Mouse (Mus musculus) brown adipose tissue, adult 24 weeks (tissue): Measurements from ENCODE around the gene Fam120c. TPM values are rescaled to one million over a fixed set of nuclear protein-coding genes. Genes with fewer than 3 reads are reported as not detected.
A peak's percentile ranks its signal among the peaks of the same experiment; 100 is the strongest.
"Not testable (repeated sequence)": the region's sequence is repeated elsewhere in the genome, so short reads cannot be mapped to it uniquely, and the experiment has no call there.

Experiments used
- H3K27ac ChIP-seq: fragments of 200-500 bp; replicated peaks from 2 replicates; pipeline ENCODE4 v1.5.1; 2012; ENCODE audit warnings: low read depth, mild to moderate bottlenecking, low read length
- H3K4me1 ChIP-seq: fragments of 200-500 bp; 2 replicates; pipeline ENCODE4 v1.6.1; 2012; ENCODE audit warnings: low read length, mixed read lengths; ENCODE audit not compliant: control insufficient read depth, insufficient read depth, insufficient read length
- H3K4me3 ChIP-seq: fragments of 200-500 bp; 2 replicates; pipeline ENCODE4 v1.5.1; 2012; ENCODE audit warnings: low read depth, mild to moderate bottlenecking, low read length, moderate library complexity; ENCODE audit not compliant: insufficient read depth
- polyA plus RNA-seq: library from polyadenylated mRNA; stranded (reverse); fragments of >200 nt; gene quantifications from 2 replicates; pipeline ENCODE4 v1.2.4, GENCODE M21; 2012; ENCODE audit not compliant: missing spikeins, insufficient read depth, insufficient read length

Fam120c gene
- polyA plus RNA-seq: 3.3 and 5.4 TPM in 2 replicates

DNA sequence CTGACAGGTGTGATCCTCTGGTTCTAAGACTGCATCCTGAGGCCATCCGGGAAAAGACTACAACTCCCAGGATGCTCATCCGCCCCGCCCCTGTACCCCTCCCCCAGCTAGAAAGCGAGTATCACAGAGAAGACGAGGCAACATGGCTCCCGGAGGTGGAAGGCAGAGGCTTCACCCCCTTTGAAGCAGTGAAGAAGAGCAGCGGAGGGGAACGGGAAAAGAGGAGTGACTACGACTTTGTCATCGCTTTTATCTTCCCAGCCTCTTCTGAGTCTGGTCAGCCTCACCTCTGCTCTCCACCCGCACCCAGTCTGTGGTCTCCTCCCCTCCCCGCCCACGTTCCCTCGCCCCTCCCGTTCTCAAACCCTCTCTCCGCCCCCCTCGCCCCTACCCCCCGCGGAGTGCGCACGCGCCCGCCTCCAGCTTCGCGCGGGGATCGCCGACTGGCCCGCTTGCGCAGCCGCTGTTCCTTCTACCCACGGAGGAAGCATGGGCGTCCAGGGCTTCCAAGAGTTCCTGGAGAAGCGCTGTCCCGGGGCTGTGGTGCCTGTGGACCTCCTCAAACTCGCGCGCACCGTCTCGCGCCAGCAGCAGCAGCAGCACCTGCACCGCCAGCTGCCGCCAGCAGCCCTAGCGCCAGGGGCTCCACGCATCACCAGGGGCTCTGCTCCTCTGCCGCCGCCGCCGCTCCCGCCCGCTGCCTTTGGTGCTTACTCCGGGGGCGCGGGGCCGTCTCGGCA, at the start of gene Fam120c:
TSS of gene Fam120c (plus strand) at position 415 of the 740 bp plus-strand sequence.
- H3K27ac ChIP-seq: peak within 1 kb of the TSS; percentile 98
- peak within 1 kb of the TSS; percentile 98 for H3K4me3 ChIP-seq
- no peaks in the 10 kb centered on the region for H3K4me1 ChIP-seq

- H3K27ac ChIP-seq: no peak overlapping the region
- H3K4me1 ChIP-seq: no peaks in the 10 kb centered on the region
- H3K4me3 ChIP-seq: no peak overlapping the region
Measured at GRCm38 (mm10) chrX:151298329-151298728, 45.6 kb upstream of the Fam120c start.

- Histone ChIP-seq H3K27ac (no peak overlapping the region), H3K4me3 (no peak overlapping the region), H3K4me1 (no peaks in the 10 kb centered on the region)
Measured at GRCm38 (mm10) chrX:151313732-151314131, 30.2 kb upstream of the Fam120c start.

DNA sequence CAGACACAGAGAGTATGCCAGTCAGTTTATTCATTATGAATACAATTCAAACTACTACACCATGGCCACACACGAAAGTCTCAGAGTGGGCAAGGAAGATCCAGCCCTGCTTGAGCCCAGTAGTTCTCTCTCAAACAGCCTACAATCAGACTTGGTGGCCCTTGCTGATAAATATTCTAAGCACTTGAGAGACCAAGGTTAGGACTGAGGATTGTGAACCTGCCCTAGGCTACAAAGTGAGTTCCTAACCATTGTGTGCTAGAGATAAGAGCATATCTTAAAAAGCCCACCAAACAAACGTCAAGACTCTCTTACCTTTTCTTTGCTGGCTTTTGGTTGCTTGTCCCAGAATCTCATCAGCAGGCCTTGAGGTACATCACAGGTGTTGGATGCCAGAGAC, 10.4 kb upstream of the Fam120c start:
- no peak overlapping the region for H3K27ac ChIP-seq
- H3K4me1 ChIP-seq: no peaks in the 10 kb centered on the region
- no peak overlapping the region for H3K4me3 ChIP-seq

GRCm38 (mm10) chrX:151337804-151338203, 6.2 kb upstream of the Fam120c start:
- H3K4me3 ChIP-seq: no peak overlapping the region
- no peak overlapping the region for H3K27ac ChIP-seq
- H3K4me1 ChIP-seq: no peaks in the 10 kb centered on the region

GRCm38 (mm10) chrX:151344501-151344984, 568 bp downstream of the Fam120c start:
- Histone ChIP-seq H3K4me3 (peak overlapping the region; percentile 89), H3K27ac (peak overlapping the region; percentile 51), H3K4me1 (no peaks in the 10 kb centered on the region)

- Histone ChIP-seq H3K4me1 (no peaks in the 10 kb centered on the region), H3K4me3 (peak overlapping the region; percentile 14; the same call in 1 of the 2 replicates), H3K27ac (no peak overlapping the region)
Measured at GRCm38 (mm10) chrX:151345333-151346125, 1.6 kb downstream of the Fam120c start.

- Histone ChIP-seq H3K4me1 (no peaks in the 10 kb centered on the region), H3K27ac (no peak overlapping the region), H3K4me3 (no peak overlapping the region)
Measured at GRCm38 (mm10) chrX:151347278-151347677, 3.3 kb downstream of the Fam120c start.

DNA sequence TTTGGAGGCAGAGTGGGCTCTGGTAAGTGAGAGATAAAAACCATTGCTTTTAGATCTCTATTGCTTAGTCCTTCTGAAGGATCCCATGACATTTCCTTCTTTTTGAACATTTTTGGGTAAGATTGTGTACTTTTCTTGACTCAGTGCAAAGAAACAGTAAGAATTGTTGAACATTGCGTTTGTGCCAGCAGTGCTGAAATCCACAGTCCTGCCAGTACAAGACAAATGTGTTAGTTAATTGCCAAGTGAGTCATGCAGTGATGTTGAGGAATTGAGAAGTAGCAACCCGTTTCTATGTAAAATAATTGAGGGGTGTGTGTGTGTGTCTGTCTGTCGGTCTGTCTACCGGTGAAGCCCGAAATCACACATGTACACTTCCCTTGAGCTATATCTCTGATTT, 5.3 kb downstream of the Fam120c start:
- H3K27ac ChIP-seq: no peak overlapping the region
- H3K4me3 ChIP-seq: no peak overlapping the region
- no peaks in the 10 kb centered on the region for H3K4me1 ChIP-seq

DNA sequence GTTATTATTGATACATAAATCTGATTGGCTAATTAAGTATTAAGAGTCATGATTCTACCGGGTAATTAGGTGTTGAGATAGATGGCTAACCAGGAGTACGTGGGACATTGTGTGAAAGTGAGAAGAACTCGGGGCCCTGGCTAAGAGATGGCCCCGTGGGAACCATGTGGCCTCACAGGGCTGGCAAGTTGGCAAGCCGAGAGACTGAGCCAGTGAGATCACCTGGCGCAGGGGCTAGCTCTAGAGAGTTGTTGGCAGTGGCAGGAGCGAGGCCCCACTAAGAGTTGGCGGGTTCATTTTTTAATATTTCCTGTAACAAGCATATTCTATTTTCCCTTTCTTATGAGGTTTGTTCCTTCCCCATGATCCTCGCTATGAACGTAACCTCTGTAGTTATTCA, 74.8 kb downstream of the Fam120c start:
- H3K27ac ChIP-seq: no peak overlapping the region
- no peaks in the 10 kb centered on the region for H3K4me1 ChIP-seq
- no peak overlapping the region for H3K4me3 ChIP-seq

GRCm38 (mm10) chrX:151420791-151421190, 76.8 kb downstream of the Fam120c start:
- Histone ChIP-seq H3K4me1 (no peaks in the 10 kb centered on the region), H3K4me3 (no peak overlapping the region), H3K27ac (no peak overlapping the region)

DNA sequence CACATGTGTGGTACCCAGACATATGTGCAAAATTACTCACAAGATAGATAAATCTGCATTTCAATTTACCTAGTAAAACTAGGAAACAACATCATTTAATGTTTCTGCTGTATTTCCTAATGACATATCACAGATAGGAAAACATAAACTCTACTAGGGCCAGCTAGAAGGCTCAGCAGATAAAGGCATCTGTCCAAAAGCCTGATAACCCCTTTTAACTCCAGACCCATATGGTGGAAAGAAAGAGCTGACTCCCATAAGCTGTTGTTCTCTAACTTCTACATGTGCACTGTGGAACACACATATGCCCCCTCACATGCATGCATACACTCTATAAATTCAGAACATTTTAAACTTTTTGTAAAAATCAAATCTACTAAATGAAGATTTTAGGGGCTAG, 99.7 kb downstream of the Fam120c start:
- no peaks in the 10 kb centered on the region for H3K4me1 ChIP-seq
- H3K4me3 ChIP-seq: no peak overlapping the region
- no peak overlapping the region for H3K27ac ChIP-seq

- H3K4me3 ChIP-seq: no peak overlapping the region
- H3K27ac ChIP-seq: no peak overlapping the region
- no peaks in the 10 kb centered on the region for H3K4me1 ChIP-seq
Measured at GRCm38 (mm10) chrX:151444189-151444588, 100.2 kb downstream of the Fam120c start.

- no peaks in the 10 kb centered on the region for H3K4me1 ChIP-seq
- no peak overlapping the region for H3K4me3 ChIP-seq
- H3K27ac ChIP-seq: no peak overlapping the region
Measured at GRCm38 (mm10) chrX:151488128-151488527, 144.2 kb downstream of the Fam120c start.

DNA sequence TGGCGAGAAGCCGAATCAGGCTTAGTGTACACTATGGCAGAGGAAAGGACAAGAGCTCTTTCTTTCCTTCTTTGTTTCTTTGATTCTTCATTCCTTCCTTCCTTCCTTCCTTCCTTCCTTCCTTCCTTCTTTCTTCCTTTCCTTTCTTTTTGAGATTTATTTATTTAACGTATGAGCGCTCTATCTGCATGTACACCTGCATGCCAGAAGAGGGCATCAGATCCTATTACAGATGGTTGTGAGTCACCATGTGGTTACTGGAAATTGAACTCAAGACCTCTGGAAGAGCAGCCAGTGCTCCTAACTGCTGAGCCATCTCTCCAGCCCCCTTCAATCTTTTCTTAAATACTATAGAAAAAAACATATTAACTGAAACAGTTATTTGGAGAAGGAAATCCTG, 149.3 kb downstream of the Fam120c start:
- not testable (repeated sequence) for H3K27ac ChIP-seq, H3K4me1 ChIP-seq, H3K4me3 ChIP-seq
